Mouse (Mus musculus): ENCODE measurements around the gene Phactr2.

The Phactr2 gene

GRCm38 (mm10) chr10:13446791-13447249 lies 27.4 kb downstream of the Phactr2 start:
- DNase-seq, result peak; percentile 75 to 77

DNA sequence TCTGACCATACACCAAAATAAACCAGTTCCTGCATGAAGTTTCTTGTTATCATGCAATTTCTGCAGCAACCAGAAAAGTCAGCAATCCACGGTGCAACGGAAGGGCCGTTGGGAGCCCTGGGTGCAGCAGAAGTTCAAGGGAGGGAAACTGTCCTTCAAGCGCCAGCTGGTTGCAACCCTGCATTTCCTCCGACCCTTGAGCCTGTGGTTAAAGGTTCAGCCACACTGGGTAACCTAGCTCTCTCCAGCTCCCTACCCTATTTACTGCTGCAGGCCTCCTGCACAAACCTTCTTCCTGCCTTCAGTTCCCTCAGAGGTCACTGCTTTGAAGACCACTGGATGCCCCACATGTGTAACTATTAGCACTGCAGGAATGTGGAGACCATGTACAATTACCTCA lies 30.0 kb downstream of the Phactr2 start:
- no peak for DNase-seq

DNA sequence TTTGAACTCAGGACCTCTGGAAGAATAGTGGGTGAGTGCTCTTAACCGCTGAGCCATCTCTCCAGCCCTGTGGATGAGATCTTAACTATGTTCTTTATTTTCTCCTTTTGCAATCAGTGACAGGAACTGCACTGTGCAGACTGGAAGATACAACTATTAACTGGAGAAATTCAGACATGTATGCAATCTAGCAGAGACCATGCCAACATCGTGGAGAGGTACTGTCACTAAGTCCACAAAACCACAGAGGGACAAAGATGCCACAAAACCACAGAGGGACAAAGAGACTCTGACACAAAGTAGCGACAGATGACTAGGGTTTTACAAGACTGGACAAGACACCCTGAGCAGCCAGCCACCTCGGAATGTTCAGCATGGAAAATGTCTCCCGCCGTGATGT lies 30.6 kb downstream of the Phactr2 start:
- DNase-seq, result no peak

DNA sequence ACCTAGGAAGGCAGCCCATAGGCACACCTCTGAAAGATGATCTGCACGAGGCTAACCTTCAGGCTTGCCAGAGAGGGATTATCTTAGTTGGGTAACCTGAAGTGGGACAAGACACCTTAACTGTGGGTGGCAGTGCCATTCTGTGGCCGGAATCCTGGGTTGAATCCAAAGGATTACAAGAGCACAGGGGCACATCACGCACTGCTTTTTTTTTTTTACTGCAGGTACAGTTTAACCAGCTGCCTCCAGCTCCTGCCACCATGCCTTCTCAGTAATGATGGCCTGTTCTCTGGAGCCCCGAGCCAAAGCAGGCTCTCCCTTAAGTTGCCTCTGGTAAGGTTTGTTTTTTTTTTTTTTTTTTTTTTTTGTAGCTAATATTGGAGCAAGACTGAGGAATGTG lies 33.9 kb downstream of the Phactr2 start:
- DNase-seq, result no peak

- DNase-seq, result no peak
Observed at GRCm38 (mm10) chr10:13438118-13438821, 35.9 kb downstream of the Phactr2 start.

DNA sequence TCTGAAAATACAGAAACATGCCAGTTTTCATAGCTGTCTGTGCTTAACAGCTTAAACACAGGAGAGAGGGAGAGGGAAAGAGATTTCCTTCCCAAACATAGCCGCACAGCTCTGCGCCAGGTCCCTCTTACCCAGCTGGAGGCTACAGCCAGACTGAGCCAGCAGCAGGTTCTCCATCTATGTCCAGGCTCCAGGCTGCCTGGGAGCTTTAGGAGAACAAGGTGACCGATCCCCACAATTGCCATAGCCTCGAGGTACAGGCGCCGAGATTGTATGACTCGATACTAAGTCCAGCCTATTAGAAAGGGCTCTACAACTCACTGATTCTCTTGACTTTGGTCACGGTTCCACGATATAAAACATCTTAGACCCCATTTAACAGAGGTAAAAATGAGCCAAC lies 37.2 kb downstream of the Phactr2 start:
- no peak for DNase-seq

GRCm38 (mm10) chr10:13433016-13433415 lies 41.2 kb downstream of the Phactr2 start:
- DNase-seq, result no peak

DNA sequence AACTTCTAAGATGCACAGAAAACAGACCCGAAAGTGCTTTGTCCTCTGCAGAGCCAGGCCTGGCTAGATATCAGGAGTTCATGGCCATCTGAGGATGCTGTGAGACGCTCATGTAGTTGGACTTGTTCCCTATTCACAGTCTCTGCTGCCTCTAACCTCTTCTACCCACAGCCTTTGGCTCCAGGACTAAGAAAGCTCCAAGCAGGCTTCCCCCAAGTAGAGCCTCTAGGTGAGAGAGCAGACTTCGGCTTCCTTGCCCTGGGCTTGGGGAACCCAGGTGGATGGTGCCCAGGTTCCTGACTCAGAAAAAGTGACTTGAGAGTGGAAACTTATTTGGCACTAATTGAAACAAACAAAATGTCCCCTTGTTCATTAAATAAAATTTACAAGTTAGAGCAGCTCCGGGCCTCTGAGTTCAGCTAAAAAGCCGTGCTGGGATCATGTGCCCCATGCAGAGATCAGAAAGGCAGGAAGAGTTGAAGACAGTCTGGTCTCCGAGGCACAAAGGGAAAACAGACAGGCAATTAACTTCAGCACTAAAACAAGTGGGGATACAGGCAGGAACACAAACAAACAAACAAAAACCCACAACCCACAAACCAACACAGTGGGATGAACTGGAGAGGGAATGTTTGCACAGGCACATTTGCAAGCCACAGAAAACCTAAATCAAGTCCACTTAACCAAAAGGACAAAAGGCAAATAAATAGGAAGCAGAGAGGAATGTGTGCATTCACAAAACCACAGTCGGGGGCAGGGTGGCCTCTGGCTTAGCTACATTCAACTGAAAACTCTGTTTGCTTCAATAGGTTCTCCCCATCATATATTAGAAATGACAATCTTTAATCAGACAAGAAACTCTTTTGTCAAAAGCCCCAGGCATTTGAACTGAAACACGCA lies 42.3 kb downstream of the Phactr2 start:
- DNase-seq, result no peak

DNA sequence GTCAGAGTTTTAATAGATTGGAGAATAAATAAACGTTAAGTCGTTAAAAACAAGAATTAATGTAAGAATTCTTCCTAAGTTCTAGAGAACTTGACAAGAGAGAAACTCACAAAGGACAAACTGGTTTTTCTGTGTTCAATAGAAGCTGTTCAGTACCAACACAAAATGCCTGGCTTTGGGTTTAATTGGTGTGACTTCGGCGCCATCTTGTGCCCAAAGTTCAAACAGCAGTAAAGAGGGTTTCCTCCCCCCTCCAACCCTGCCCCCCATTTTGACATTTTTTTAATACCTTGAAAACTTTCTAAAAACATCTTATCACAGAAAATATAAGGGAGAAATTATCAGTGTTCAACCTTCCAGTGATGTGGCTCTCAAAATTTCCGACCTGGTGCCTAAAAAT lies 44.4 kb downstream of the Phactr2 start:
- DNase-seq, result peak; percentile 27 to 65

DNA sequence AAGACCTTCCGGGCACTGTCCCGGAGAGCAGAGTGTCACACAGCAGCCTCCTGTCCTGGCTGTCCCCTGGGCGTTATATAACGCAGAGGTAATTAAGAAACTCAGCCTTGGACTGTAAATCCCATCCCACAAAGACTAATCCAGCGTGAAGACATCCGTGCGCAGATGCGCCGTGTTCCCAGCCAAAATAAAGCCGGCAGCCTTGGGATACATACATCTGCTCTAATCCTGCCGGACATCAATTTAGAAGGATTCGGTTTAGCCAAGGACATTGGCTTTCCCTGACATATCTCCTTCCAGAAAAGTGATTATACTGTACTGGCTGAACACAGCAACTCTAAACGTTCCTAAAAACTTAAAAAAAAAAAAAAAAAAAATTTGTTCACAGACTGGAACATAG lies 45.0 kb downstream of the Phactr2 start:
- no peak for DNase-seq

DNA sequence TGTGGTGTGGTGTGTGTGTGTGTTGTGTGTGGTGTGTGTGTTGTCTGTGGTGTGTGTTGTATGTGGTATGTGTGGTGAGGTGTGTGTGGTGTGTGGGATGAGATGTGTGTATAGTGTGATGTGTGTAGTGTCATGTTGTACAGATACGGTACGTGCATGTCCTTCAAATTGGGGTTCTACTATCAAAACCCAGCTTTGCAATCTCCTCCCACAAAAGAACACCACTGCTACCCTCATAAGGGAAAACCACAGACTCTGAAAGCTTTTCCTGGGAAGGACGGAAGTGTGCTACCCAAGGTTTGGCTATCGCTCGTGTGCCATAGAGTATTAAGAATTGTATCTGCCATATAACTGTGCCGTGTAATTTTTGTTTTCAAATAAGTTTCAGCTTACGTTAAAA lies 45.7 kb downstream of the Phactr2 start:
- DNase-seq, result no peak

GRCm38 (mm10) chr10:13427599-13427998 lies 46.6 kb downstream of the Phactr2 start:
- peak in 1 of 2 experiments; percentile 13 for DNase-seq

- no peak for DNase-seq
Observed at GRCm38 (mm10) chr10:13425198-13425597, 49.0 kb downstream of the Phactr2 start.

DNA sequence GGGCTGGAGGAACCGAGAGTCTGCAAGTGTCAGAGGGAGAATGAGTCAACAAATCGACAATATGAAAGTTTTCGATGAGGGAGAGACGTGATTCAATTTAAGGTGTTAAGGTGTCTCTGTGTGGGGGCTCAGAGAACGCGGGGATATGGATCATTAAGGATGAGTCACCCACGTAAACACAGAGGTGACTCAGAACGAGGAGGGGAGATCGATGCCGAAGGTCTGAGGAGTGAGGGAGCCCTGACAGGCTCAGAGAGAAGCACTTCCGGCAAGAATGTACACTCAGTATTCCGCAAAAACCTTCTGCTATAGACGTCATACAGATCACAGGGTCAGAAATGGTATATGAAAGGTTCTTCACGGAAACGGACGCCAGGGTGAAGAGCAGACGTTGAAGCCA lies 49.7 kb downstream of the Phactr2 start:
- no peak for DNase-seq

DNA sequence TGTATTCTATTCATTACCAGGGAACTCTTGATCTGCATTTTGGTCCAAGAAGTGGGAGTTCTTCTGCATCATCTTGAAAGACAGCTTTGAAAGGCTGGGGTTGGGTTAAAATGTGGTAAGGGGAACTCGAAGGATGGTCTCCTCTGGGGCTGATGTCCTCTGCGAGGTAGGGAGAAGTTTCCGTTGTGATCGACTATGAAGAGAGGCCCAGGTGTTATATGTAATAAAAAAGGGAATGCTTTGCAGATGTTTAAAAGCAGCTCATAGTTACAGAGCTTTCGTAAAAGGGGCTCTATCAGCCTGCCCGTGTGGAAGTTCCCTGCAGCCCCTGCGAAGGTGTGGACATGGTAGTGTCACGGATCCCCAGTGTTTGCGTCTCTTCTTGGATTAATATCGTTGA lies 50.2 kb downstream of the Phactr2 start:
- DNase-seq, result no peak

DNA sequence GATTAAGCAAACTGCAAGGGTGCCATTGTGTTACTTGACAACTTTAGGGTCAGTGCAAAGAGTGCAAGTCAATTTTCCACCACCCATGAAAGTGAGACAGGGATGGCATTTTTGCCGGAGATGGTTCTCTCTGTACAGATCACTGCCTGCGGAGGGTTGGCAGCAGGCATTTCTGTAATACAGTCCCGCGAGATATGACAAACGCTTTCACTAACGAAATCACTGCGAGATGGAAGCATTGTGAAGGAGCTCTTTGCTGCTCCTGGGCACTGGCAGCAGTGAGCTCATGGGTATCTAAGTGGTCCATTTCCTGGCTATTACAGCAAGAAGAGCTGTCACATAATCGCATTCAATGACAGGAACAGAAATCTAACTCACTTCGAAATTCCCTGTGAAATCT lies 52.1 kb downstream of the Phactr2 start:
- no peak for DNase-seq

DNA sequence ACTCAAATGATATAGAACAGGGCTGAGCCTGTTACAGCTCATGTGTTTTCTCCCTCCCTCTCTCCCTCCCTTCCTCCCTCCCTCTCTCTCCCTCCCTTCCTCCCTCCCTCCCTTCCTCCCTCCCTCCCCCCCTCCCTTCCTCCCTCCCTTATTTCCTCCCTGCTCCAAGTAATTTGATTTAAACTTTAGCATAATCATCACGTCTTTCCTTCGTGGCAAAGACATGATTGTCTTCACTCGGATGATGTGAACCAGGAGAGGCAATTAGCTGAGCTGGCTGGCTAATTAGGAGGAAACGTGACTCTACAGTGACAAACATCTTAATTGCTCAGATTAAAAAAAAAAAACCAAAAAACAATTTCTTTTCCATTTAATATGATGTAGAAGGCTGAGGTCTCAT lies 55.0 kb downstream of the Phactr2 start:
- DNase-seq, result no peak

- DNase-seq, result no peak
Observed at GRCm38 (mm10) chr10:13415489-13416104, 58.6 kb downstream of the Phactr2 start.

GRCm38 (mm10) chr10:13412202-13412923 lies 61.8 kb downstream of the Phactr2 start:
- peak; percentile 53 to 60 for DNase-seq

DNA sequence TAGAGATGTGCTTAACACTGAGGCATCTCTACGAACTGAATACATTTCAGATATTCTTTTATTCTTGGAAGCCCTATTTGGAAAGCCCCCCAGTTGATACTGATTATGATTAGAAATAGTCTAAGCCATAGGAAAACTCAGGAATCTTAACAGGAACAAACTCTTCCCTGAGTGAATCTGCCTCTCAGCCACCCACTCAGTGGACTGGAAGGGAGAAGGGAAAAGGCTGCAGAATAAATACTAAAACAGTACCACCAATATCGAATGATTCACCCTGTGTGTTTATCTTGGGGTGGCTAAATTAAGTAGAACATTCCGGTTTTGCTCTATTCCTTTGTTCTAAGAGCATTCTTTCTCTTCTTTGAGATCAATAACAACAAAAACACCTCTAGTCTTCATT lies 63.2 kb downstream of the Phactr2 start:
- DNase-seq, result no peak

- no peak for DNase-seq
Observed at GRCm38 (mm10) chr10:13401971-13402370, 72.2 kb downstream of the Phactr2 start.

DNA sequence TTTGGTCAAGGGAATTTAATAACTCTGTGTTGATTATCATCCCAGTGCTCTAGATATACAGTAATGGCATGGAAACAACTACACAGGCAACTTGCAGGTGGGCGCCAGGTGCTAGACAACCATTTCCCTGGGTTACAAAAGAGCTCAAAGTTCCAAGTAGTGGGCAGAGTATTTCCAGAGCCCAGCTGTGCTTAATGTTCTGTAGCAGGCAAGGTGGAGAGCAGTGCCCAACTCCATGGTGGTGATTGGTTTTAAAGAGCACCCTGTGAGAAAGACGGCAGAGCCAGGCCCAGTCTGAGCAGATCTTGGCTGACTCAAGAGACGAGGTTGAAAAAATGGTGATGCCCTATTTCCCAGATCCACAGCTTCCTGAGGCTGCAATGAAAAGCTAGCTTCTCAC lies 78.5 kb downstream of the Phactr2 start:
- DNase-seq, result no peak

DNA sequence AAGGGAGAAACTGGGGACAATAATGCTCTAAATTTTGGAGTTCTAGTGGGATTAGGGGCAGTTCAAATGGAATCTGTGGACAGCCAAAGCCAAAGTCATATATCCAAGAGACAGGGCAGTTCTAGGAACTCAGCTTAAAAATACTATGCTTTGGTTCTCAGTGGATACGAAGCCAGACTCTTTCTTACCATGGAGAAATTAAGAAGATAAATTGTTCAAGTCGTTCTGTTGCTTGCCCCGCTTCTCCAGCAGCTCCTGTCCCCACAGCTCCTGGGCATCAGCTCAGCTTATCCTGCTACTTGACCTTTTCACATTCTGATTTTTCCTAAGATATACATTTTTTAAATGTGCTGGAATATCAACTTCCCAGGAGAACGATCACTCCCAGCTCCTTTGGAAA lies 80.2 kb downstream of the Phactr2 start:
- DNase-seq, result no peak

All from cerebellum, adult 18-20 months (tissue).